Mouse (Mus musculus) cerebellum, adult 9-10 months (tissue): ENCODE measurements at regions not wholly inside any gene's neighbourhood (a gene's known extent, or its start where the extent isn't known, plus 50 kb on each side); places are given as distances from the start of the nearest gene placed in this dataset.

Source experiments
- DNase-seq: peaks from one replicate; pipeline ENCODE4 v3.0.0; 2022

GRCm38 (mm10) chr16:55435139-55435968 lies 137.6 kb upstream of the Zpld1 start:
- DNase-seq, result no peak

- no peak for DNase-seq
These were observed 124.0 kb upstream of the Zpld1 start for GRCm38 (mm10) chr16:55421569-55422342.

- no peak for DNase-seq
These were observed 123.2 kb upstream of the Zpld1 start for GRCm38 (mm10) chr16:55420876-55421568.

DNA sequence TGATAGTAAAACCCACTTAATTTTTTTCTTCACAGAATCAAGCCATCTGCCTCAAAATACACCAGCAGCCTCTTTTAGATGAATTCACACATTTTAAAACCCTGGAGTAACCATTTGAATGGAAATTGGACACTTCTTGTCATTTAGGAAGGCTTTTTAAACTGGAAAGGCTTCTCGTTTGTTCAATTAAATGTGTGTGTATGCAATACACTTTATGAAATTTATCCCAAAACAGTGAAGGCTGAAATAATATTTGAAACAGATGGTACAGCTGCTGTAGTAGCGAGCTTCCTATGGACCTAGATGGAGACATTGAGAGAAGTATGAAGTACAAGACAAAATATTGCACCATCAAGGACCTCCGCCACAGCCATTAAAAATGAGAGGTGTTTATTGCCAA lies 121.1 kb upstream of the Zpld1 start:
- no peak for DNase-seq

DNA sequence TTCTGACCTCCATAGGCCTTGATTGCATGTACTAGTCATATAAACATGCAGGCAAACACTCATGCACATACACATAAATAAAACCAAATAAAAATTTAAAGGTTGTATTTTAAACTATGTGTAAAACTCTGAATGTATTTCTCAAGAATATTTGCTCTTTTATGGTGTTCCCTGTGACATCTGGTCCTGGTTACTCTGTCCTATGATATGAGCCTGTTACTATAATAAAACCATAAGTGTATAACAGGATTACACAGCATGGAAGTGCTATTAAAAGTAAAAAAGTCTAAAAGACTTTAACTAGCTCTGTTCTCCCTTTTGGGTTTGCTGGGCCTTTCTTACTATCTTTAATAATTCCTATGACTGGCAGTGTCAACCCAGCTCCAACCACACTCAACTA lies 103.0 kb upstream of the Zpld1 start:
- no peak for DNase-seq

- DNase-seq, result no peak
These were observed 97.1 kb upstream of the Zpld1 start for GRCm38 (mm10) chr16:55394864-55395263.

GRCm38 (mm10) chr16:55390400-55390799 lies 92.6 kb upstream of the Zpld1 start:
- DNase-seq, result no peak

DNA sequence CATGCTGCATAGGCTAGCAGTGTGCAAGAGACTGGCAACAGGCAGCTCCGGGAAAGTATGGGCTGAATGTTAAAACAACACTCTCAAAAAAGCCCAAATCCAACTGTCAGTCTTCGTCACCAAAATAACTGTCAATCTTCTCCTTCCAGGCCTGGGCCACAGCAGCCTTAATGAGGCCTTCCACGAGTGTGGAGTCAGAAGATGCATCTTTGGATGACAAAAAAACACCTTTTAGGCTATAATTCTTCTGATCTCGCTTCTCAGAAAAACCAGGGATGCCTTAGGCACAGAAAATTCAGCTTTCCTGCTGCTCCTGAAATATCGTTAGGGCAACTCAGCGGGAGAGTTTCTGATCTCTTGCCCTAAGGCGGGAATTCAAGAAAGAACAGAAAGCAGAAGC lies 82.2 kb upstream of the Zpld1 start:
- no peak for DNase-seq

DNA sequence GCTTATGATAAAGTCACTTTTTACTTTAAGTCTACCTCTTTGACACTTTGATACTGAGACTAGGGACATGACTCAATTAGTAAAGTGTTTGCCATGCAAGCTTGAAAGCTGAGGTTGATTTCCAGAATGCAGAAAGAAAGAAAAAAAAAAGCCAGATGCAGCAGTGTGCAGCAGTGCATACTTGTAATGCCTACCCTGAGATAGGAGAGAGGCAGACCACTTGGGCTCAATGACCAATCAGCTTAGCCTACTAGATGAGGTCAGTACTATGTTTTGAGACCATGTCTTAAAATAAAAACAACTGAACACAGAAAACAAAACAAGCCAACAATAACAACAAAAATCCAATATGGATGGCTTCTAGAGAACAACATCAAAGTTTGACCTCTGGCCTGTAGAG lies 81.4 kb upstream of the Zpld1 start:
- DNase-seq, result no peak

DNA sequence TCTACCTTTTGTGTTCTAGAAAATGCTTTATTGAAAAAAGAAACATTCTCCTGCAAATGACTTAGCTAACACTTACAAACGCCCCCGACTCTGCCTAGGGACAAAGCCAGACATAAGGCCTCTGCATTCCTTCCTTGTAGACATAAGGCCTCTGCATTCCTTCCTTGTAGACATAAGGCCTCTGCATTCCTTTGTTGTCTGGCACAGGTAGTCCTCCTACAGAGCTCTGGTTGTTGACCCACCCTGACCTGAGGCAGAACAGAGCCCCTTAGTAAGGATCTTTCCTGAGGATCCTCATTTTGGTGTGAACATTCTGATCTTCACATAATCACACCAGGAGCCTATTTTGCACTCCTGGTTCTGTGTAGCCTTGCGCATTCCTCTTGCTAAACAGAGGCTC lies 80.9 kb upstream of the Zpld1 start:
- DNase-seq, result no peak

GRCm38 (mm10) chr16:55375922-55376321 lies 78.1 kb upstream of the Zpld1 start:
- DNase-seq, result no peak

DNA sequence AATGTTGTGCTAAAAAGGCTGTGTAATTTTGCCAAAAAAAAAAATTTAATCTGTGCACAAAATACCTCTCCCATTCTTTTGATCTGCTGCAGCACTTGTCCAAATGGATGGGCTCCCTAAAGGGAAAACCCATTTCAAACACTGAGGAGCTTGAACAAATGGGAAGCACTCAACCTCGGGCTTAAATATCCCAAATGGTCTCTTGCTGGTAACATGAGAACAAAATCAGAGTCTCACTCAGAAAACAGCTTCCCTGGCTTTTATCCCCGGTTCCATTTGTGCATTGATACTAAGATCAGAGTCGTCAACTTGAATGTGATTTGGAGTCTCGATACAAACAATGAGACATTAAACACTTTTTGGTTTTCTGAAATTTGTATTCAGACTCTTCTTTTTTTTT lies 59.9 kb upstream of the Zpld1 start:
- no peak for DNase-seq

DNA sequence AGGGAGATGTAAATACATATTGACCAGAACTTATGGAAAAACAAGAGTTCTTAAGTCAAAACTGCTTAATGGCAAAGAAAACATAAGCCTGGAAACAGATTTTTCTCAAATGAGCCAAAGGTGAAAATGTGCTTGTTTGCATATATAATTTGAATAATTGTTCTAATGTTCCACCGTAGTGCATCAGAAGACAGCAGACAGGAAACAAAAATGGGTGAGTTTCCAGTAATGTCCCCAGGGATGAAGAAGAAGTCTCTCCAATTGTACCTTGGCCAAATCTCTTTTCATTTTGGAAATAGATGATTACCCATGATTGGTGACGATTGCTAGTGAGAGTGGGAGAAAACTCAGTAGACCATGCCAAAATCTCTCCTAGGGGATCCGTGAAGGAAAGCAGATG lies 58.3 kb upstream of the Zpld1 start:
- no peak for DNase-seq
